Mouse (Mus musculus): ENCODE data around the gene Sptlc2. TPM values are rescaled to one million over a fixed set of nuclear protein-coding genes. Genes with fewer than 3 reads are reported as not detected.

The Sptlc2 gene
- polyA plus RNA-seq, 1 experiment from 2014 or later: 69.0 TPM

DNA sequence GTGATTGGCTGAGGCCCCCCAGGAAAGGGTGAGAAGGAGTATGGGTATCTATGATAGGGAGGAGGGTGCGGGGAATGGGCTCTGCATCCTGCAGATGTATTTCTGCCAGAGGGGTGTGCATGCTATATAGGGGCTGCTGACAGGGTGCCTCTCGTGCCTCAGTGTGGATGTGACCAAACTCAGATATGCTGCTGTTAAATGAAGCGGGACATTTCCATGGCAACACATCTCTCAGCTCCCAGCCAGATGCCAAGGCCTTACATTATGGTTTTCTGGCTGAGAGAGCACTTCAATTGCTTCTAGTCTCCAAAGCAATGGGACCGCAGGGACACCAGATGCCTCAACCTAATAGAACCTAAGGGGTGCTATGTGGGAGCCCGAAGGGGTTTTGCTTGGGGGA lies 30.8 kb upstream of the Sptlc2 start:
- Histone ChIP-seq H3K27ac (replicated peaks; ENCODE audit: low read depth, low read length) (peak overlapping the region; percentile 85), H3K36me3 (ENCODE audit: control insufficient read depth, insufficient read depth, low read length) (no peaks in the 10 kb centered on the region), H3K27me3 (ENCODE audit: control insufficient read depth, insufficient read depth, low read length) (no peaks in the 10 kb centered on the region), H3K4me3 (replicated peaks; ENCODE audit: low read depth, low read length) (no peak overlapping the region), H3K9ac (replicated peaks; ENCODE audit: low read length) (peak overlapping the region; percentile 26), H3K4me2 (ENCODE audit: low read length) (no peak overlapping the region), H3K4me1 (ENCODE audit: control insufficient read depth, insufficient read depth, low read length) (peaks cover 12% of the 10 kb centered on the region), H3K9me3 (ENCODE audit: control insufficient read depth, low read length) (no peaks in the 10 kb centered on the region)
- DNase-seq (peak; percentile 80), ATAC-seq (ENCODE audit: low FRiP score, low TSS enrichment) (peak; percentile 77)
- WGBS: 44% methylated on average over 5 of the region's 5 CpGs

DNA sequence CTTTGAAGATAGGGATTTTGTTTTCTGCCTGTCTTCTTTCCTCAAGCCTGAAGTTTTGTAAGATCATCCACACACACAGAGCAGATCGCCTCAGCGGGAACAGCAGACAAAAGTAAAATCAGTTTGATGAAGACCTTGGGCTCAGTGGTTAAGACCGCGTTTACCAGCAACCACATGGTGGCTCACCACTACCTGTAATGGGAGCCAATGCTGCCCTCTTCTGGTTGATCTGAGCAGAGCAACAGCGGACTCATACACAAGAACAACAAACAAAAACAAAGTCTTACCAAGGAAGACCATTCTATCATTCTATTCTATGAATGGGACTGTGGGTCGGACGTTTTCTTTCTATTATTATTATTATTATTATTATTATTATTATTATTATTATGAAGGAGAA lies 28.5 kb upstream of the Sptlc2 start:
- H3K4me2 ChIP-seq (ENCODE audit: low read length): no peak overlapping the region
- no peak overlapping the region for H3K9ac ChIP-seq (replicated peaks; ENCODE audit: low read length)
- no peaks in the 10 kb centered on the region for H3K9me3 ChIP-seq (ENCODE audit: control insufficient read depth, low read length)
- H3K36me3 ChIP-seq (ENCODE audit: control insufficient read depth, insufficient read depth, low read length): no peaks in the 10 kb centered on the region
- H3K27me3 ChIP-seq (ENCODE audit: control insufficient read depth, insufficient read depth, low read length): no peaks in the 10 kb centered on the region
- ATAC-seq (ENCODE audit: low FRiP score, low TSS enrichment) (no peak), DNase-seq (peak; percentile 69)
- peaks cover 12% of the 10 kb centered on the region for H3K4me1 ChIP-seq (ENCODE audit: control insufficient read depth, insufficient read depth, low read length)
- H3K27ac ChIP-seq (replicated peaks; ENCODE audit: low read depth, low read length): no peak overlapping the region
- WGBS: 36% methylated on average over 7 of the region's 7 CpGs
- no peak overlapping the region for H3K4me3 ChIP-seq (replicated peaks; ENCODE audit: low read depth, low read length)

DNA sequence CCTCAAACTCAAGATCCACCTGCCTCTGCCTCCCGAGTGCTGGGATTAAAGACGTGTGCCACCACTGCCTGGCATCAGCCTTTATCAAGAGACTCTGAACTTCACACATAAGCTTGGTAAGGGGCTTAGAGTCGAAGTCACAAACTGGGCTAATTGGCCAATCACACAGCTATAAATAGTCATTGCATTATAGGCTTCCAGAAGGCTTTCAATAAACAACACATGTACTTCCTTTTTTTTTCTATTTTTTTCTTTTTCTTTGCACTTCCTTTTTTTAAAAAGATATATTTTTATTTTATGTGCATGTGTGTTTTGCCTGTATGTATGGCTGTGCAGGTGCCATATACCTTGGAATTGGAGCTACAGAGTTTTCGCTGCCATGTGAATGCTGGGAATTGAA lies 27.2 kb upstream of the Sptlc2 start:
- Histone ChIP-seq H3K4me3 (replicated peaks; ENCODE audit: low read depth, low read length) (no peak overlapping the region), H3K9me3 (ENCODE audit: control insufficient read depth, low read length) (no peaks in the 10 kb centered on the region), H3K27me3 (ENCODE audit: control insufficient read depth, insufficient read depth, low read length) (no peaks in the 10 kb centered on the region), H3K9ac (replicated peaks; ENCODE audit: low read length) (no peak overlapping the region), H3K4me2 (ENCODE audit: low read length) (no peak overlapping the region), H3K4me1 (ENCODE audit: control insufficient read depth, insufficient read depth, low read length) (peaks cover 12% of the 10 kb centered on the region), H3K27ac (replicated peaks; ENCODE audit: low read depth, low read length) (no peak overlapping the region), H3K36me3 (ENCODE audit: control insufficient read depth, insufficient read depth, low read length) (no peaks in the 10 kb centered on the region)
- DNase-seq: no peak
- 82% methylated on average over 4 of the region's 4 CpGs for WGBS
- ATAC-seq (ENCODE audit: low FRiP score, low TSS enrichment): no peak

DNA sequence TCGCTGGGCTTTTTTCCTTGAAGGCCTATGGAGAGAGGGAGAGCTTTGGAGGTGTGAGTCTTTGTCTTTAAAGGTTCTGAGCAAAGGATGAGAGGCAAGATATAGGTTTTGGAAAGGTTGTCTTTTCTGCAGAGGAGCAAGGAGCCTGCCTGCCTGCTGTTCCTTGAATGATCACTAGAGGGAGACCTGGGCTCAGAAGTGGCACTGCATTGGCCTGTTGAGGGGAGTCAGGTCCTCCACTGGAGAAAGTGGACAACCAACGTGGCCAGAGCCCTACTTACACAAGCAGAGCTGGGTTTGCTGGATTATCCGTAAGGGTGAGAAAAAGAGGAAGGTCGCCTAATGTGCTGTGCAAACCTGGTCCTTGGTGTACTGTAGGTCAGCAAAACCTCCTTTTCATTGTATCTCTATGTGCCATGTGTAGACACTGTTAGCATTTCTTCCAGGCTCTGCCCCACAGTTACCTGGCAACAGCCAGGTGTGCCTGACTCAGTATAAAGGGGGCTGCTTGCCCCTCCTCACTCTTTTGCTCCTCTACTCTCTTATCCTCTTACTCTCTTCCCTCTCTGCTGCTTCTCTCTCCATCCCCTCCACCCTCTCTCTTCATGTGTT lies 25.1 kb upstream of the Sptlc2 start:
- WGBS: 22% methylated on average over 4 of the region's 4 CpGs

DNA sequence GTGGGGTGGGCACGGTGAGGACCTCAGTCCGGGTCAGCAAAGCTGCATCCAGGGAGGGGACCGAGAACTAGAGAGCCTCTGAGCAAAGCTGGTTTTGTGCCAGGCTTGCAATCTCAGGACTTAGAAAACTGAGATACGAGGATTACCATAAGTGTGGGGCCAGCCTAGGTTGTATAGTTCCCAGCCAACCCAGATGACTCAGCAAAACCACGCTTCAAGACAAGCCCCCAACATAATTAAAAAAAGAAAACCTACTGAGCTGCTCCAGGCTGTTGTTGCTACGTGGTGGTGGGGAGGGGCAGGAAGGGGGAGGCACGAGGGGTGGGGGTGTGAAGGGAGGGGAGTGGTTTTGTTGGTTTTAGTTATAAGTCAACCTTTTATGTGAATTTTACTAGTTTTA lies 22.8 kb upstream of the Sptlc2 start:
- WGBS: 62% methylated on average over 7 of the region's 7 CpGs
- no peaks in the 10 kb centered on the region for H3K27me3 ChIP-seq (ENCODE audit: control insufficient read depth, insufficient read depth, low read length)
- ATAC-seq (ENCODE audit: low FRiP score, low TSS enrichment) (no peak), DNase-seq (no peak)
- H3K4me3 ChIP-seq (replicated peaks; ENCODE audit: low read depth, low read length): no peak overlapping the region
- no peak overlapping the region for H3K4me2 ChIP-seq (ENCODE audit: low read length)
- no peaks in the 10 kb centered on the region for H3K4me1 ChIP-seq (ENCODE audit: control insufficient read depth, insufficient read depth, low read length)
- no peaks in the 10 kb centered on the region for H3K9me3 ChIP-seq (ENCODE audit: control insufficient read depth, low read length)
- no peak overlapping the region for H3K27ac ChIP-seq (replicated peaks; ENCODE audit: low read depth, low read length)
- no peak overlapping the region for H3K9ac ChIP-seq (replicated peaks; ENCODE audit: low read length)
- H3K36me3 ChIP-seq (ENCODE audit: control insufficient read depth, insufficient read depth, low read length): no peaks in the 10 kb centered on the region

More for the DNA sequence above, 25.1 kb upstream of the Sptlc2 start:
- DNase-seq (peak; percentile 85), ATAC-seq (ENCODE audit: low FRiP score, low TSS enrichment) (peak; percentile 40; the same call in 1 of the 2 replicates)
- H3K27ac ChIP-seq (replicated peaks; ENCODE audit: low read depth, low read length): no peak overlapping the region
- H3K36me3 ChIP-seq (ENCODE audit: control insufficient read depth, insufficient read depth, low read length): no peaks in the 10 kb centered on the region
- H3K9me3 ChIP-seq (ENCODE audit: control insufficient read depth, low read length): no peaks in the 10 kb centered on the region
- no peak overlapping the region for H3K4me3 ChIP-seq (replicated peaks; ENCODE audit: low read depth, low read length)
- H3K4me1 ChIP-seq (ENCODE audit: control insufficient read depth, insufficient read depth, low read length): no peaks in the 10 kb centered on the region
- no peak overlapping the region for H3K9ac ChIP-seq (replicated peaks; ENCODE audit: low read length)
- H3K4me2 ChIP-seq (ENCODE audit: low read length): no peak overlapping the region
- H3K27me3 ChIP-seq (ENCODE audit: control insufficient read depth, insufficient read depth, low read length): no peaks in the 10 kb centered on the region

DNA sequence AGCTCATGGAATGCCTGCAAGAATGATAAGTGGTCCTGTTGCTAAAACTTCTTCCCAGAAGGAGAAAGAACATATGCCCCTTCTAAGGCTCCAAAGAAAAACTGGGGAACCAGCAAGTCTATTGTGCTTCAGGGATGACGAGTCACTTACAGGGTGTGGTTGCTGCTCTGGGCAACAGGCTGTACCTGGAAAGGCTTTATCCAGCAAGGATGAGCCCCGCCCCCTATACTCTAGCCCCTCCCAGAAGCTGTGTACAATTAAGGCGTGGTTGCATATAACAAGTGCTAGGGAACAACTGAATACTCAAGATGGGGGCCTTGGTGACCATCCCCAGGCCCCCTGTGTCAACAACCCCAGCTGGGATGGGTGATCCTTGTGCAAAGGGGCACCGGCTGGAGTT lies 21.0 kb upstream of the Sptlc2 start:
- WGBS: 82% methylated on average over 4 of the region's 4 CpGs
- ATAC-seq (ENCODE audit: low FRiP score, low TSS enrichment) (no peak), DNase-seq (no peak)
- Histone ChIP-seq H3K4me1 (ENCODE audit: control insufficient read depth, insufficient read depth, low read length) (no peaks in the 10 kb centered on the region), H3K27ac (replicated peaks; ENCODE audit: low read depth, low read length) (no peak overlapping the region), H3K9ac (replicated peaks; ENCODE audit: low read length) (no peak overlapping the region), H3K27me3 (ENCODE audit: control insufficient read depth, insufficient read depth, low read length) (no peaks in the 10 kb centered on the region), H3K36me3 (ENCODE audit: control insufficient read depth, insufficient read depth, low read length) (no peaks in the 10 kb centered on the region), H3K4me2 (ENCODE audit: low read length) (no peak overlapping the region), H3K4me3 (replicated peaks; ENCODE audit: low read depth, low read length) (no peak overlapping the region), H3K9me3 (ENCODE audit: control insufficient read depth, low read length) (no peaks in the 10 kb centered on the region)

DNA sequence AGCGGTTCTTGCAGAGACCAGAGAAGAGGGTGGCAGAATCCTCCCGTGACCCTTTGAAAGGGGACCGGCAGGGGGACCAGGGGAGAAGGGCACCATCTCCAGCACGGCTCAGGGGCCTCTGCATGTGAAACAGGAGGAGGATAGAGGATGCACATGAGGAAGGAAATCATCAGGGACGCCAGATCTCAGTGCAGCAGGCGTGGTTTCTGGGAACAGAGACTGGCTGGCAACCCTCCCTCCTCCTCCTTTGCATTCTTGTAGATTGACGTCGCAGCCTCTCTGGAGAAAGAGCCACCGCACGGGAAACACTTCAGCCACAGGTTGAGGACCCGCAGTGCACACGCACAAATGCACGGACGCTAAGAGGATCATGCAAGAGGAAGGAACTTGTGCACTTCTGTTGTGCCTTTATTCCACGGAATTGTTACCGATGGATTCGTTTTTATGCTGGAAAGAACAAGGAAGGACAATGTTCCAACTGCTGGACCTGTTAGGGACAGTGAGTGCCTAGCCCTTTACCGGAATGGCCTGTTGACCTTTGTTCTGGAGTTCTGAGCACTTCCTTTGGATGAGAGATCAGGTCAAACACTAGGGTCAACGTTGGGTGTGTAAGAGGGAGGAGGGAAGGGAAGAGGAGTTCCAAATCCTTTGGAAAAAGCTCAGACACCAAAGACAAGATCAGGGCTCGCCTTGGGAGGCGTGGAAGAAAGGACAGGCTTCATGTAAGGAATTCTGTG lies 19.9 kb upstream of the Sptlc2 start:
- Histone ChIP-seq H3K9ac (replicated peaks; ENCODE audit: low read length) (no peak overlapping the region), H3K4me1 (ENCODE audit: control insufficient read depth, insufficient read depth, low read length) (no peaks in the 10 kb centered on the region), H3K4me2 (ENCODE audit: low read length) (no peak overlapping the region), H3K36me3 (ENCODE audit: control insufficient read depth, insufficient read depth, low read length) (no peaks in the 10 kb centered on the region), H3K9me3 (ENCODE audit: control insufficient read depth, low read length) (no peaks in the 10 kb centered on the region), H3K27me3 (ENCODE audit: control insufficient read depth, insufficient read depth, low read length) (no peaks in the 10 kb centered on the region), H3K4me3 (replicated peaks; ENCODE audit: low read depth, low read length) (no peak overlapping the region), H3K27ac (replicated peaks; ENCODE audit: low read depth, low read length) (no peak overlapping the region)
- DNase-seq (no peak), ATAC-seq (ENCODE audit: low FRiP score, low TSS enrichment) (no peak)
- WGBS: 43% methylated on average over 21 of the region's 21 CpGs

DNA sequence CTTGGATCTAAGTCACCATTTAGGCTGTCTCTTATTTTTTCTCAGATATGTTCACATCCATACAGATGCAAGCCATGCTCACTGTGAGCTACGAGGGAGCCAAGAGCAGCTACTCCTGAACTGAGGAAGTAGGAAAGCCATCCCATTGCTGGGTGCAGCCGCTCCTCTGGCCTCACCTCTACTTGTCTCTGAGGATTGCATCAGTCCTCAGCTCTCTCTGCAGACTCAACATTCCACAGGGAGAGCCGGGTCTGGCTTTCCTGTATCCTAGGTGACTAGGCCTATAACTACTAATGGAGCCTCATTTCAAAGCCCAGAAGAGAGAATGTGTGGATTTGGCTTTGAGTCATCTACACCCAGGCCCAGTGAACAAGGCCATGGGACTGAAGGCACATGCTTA lies 17.6 kb upstream of the Sptlc2 start:
- Histone ChIP-seq H3K4me2 (ENCODE audit: low read length) (no peak overlapping the region), H3K9ac (replicated peaks; ENCODE audit: low read length) (no peak overlapping the region), H3K4me1 (ENCODE audit: control insufficient read depth, insufficient read depth, low read length) (no peaks in the 10 kb centered on the region), H3K27me3 (ENCODE audit: control insufficient read depth, insufficient read depth, low read length) (no peaks in the 10 kb centered on the region), H3K27ac (replicated peaks; ENCODE audit: low read depth, low read length) (no peak overlapping the region), H3K36me3 (ENCODE audit: control insufficient read depth, insufficient read depth, low read length) (no peaks in the 10 kb centered on the region), H3K4me3 (replicated peaks; ENCODE audit: low read depth, low read length) (no peak overlapping the region), H3K9me3 (ENCODE audit: control insufficient read depth, low read length) (no peaks in the 10 kb centered on the region)
- DNase-seq (no peak), ATAC-seq (ENCODE audit: low FRiP score, low TSS enrichment) (no peak)
- 68% methylated on average over 3 of the region's 3 CpGs for WGBS

DNA sequence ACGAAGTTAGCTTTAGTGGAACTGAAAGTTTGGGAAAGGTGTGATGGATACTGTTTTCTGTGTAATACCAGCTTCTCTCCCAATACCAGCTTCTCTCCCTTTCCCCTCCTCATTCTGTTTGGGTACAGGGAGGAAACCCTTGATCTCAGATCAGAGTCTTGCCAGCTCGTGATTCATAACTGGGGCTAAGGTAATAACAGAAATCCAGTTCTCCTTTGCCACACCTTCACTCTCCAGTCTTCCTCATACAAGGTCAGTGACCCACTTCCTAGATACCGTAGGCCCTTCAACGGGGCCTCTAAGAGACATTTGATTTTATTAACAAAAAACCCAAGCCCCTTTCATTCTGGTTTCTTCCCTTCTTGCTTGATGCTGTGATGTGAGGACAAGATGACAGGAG lies 17.0 kb upstream of the Sptlc2 start:
- DNase-seq (no peak), ATAC-seq (ENCODE audit: low FRiP score, low TSS enrichment) (no peak)
- H3K9me3 ChIP-seq (ENCODE audit: control insufficient read depth, low read length): no peaks in the 10 kb centered on the region
- no peaks in the 10 kb centered on the region for H3K36me3 ChIP-seq (ENCODE audit: control insufficient read depth, insufficient read depth, low read length)
- no peak overlapping the region for H3K4me3 ChIP-seq (replicated peaks; ENCODE audit: low read depth, low read length)
- 93% methylated on average over 4 of the region's 4 CpGs for WGBS
- H3K4me2 ChIP-seq (ENCODE audit: low read length): no peak overlapping the region
- H3K9ac ChIP-seq (replicated peaks; ENCODE audit: low read length): no peak overlapping the region
- H3K27me3 ChIP-seq (ENCODE audit: control insufficient read depth, insufficient read depth, low read length): no peaks in the 10 kb centered on the region
- no peaks in the 10 kb centered on the region for H3K4me1 ChIP-seq (ENCODE audit: control insufficient read depth, insufficient read depth, low read length)
- H3K27ac ChIP-seq (replicated peaks; ENCODE audit: low read depth, low read length): no peak overlapping the region

Measured in midbrain, embryonic 14.5 days (tissue).